Mouse (Mus musculus) hindbrain, embryonic 11.5 days (tissue): ENCODE measurements around the gene Fgfr2. TPM values are rescaled to one million over a fixed set of nuclear protein-coding genes. Genes with fewer than 3 reads are reported as not detected.

Experiments used
- ATAC-seq: fragments of 200-750 bp; cut with Nextera tagmentation; 2 replicates; pipeline ENCODE4 v1.8.0; 2017; ENCODE audit warnings: mild to moderate bottlenecking, moderate TSS enrichment, moderate library complexity; ENCODE audit not compliant: low FRiP score
- DNase-seq: peaks from one replicate; pipeline ENCODE4 v3.0.0-alpha.2; 2015; ENCODE audit warnings: low spot score
- H3K27ac ChIP-seq: fragments of 300-500 bp; sonication (generic); 2 replicates; pipeline ENCODE4 v1.5.1; 2014; ENCODE audit warnings: mild to moderate bottlenecking, low read depth, low read length
- H3K27me3 ChIP-seq: fragments of 300-500 bp; sonication (generic); 2 replicates; pipeline ENCODE4 v1.6.1; 2014; ENCODE audit warnings: mild to moderate bottlenecking, low read length, moderate library complexity, mixed read lengths; ENCODE audit not compliant: control insufficient read depth, insufficient read depth
- H3K36me3 ChIP-seq: fragments of 300-500 bp; sonication (generic); 2 replicates; pipeline ENCODE4 v1.6.1; 2014; ENCODE audit warnings: mild to moderate bottlenecking, low read length, moderate library complexity, mixed read lengths; ENCODE audit not compliant: control insufficient read depth, insufficient read depth
- H3K4me1 ChIP-seq: fragments of 300-500 bp; sonication (generic); replicated peaks from 2 replicates; pipeline ENCODE4 v1.6.1; 2014; ENCODE audit warnings: low read length, mixed read lengths; ENCODE audit not compliant: control insufficient read depth, insufficient read depth
- H3K4me2 ChIP-seq: fragments of 300-500 bp; sonication (generic); replicated peaks from 2 replicates; pipeline ENCODE4 v1.6.1; 2014; ENCODE audit warnings: mild to moderate bottlenecking, low read depth, low read length
- H3K4me3 ChIP-seq: fragments of 300-500 bp; sonication (generic); 2 replicates; pipeline ENCODE4 v1.5.1; 2014; ENCODE audit warnings: low read depth, low read length
- H3K9ac ChIP-seq: fragments of 300-500 bp; sonication (generic); 2 replicates; pipeline ENCODE4 v1.6.1; 2014; ENCODE audit warnings: low read depth, low read length
- H3K9me3 ChIP-seq: fragments of 300-500 bp; sonication (generic); 2 replicates; pipeline ENCODE4 v1.6.1; 2016; ENCODE audit warnings: low read length; ENCODE audit not compliant: control insufficient read depth
- WGBS: fragments of 180-500 bp; shearing (Covaris S2); extraction: QIAGEN DNeasy Blood & Tissue Kit; methylation state at CpG from one replicate; pipeline ENCODE4 v1.1.7; 2014; 5-methylcytosine and 5-hydroxymethylcytosine counted together
- polyA plus RNA-seq: library from polyadenylated mRNA; unstranded; fragments of >200 nt; fragmentation: Nextera tagmentation; extraction: Ambion mirVana; gene quantifications from 2 replicates; pipeline ENCODE4 v1.2.1, GENCODE M21; 2014

Gene Fgfr2
- polyA plus RNA-seq, 1 experiment from 2014 or later: 71.3 TPM

GRCm38 (mm10) chr7:132726106-132726861 is 396.9 kb downstream of the Fgfr2 start:
- 81% methylated on average over 13 of the region's 13 CpGs for WGBS
- Histone ChIP-seq H3K36me3 (no peaks in the 10 kb centered on the region), H3K4me1 (peaks cover 2% of the 10 kb centered on the region; the same call in 1 of the 2 replicates)

GRCm38 (mm10) chr7:132724501-132725062 is 398.6 kb downstream of the Fgfr2 start:
- Histone ChIP-seq H3K9me3 (no peaks in the 10 kb centered on the region), H3K36me3 (no peaks in the 10 kb centered on the region), H3K27ac (no peak overlapping the region), H3K9ac (no peak overlapping the region), H3K4me1 (no peaks in the 10 kb centered on the region; the same call in 1 of the 2 replicates), H3K4me2 (no peak overlapping the region), H3K4me3 (no peak overlapping the region), H3K27me3 (no peaks in the 10 kb centered on the region)
- WGBS: 94% methylated on average over 5 of the region's 5 CpGs
- DNase-seq: no peak
- ATAC-seq: no peak

More at GRCm38 (mm10) chr7:132726106-132726861, 396.9 kb downstream of the Fgfr2 start:
- Histone ChIP-seq H3K9ac (no peak overlapping the region), H3K4me2 (no peak overlapping the region), H3K27me3 (no peaks in the 10 kb centered on the region), H3K9me3 (no peaks in the 10 kb centered on the region), H3K27ac (no peak overlapping the region; the same call in 1 of the 2 replicates), H3K4me3 (no peak overlapping the region)
- DNase-seq (no peak), ATAC-seq (no peak)

GRCm38 (mm10) chr7:132723906-132724305 is 399.2 kb downstream of the Fgfr2 start:
- Histone ChIP-seq H3K27ac (no peak overlapping the region), H3K9me3 (no peaks in the 10 kb centered on the region), H3K4me3 (no peak overlapping the region), H3K4me2 (no peak overlapping the region), H3K4me1 (no peaks in the 10 kb centered on the region; the same call in 1 of the 2 replicates), H3K9ac (no peak overlapping the region), H3K27me3 (no peaks in the 10 kb centered on the region), H3K36me3 (no peaks in the 10 kb centered on the region)
- ATAC-seq (no peak), DNase-seq (no peak)
- whole genome bisulfite sequencing: 90% methylated on average over 11 of the region's 11 CpGs

GRCm38 (mm10) chr7:132722401-132723370 is 400.5 kb downstream of the Fgfr2 start:
- no peak for ATAC-seq
- no peak overlapping the region for H3K4me2 ChIP-seq
- WGBS: 86% methylated on average over 12 of the region's 12 CpGs
- no peaks in the 10 kb centered on the region; the same call in 1 of the 2 replicates for H3K4me1 ChIP-seq
- H3K27ac ChIP-seq: no peak overlapping the region
- H3K9me3 ChIP-seq: no peaks in the 10 kb centered on the region
- H3K4me3 ChIP-seq: no peak overlapping the region
- no peak for DNase-seq
- no peak overlapping the region for H3K9ac ChIP-seq
- no peaks in the 10 kb centered on the region for H3K27me3 ChIP-seq
- H3K36me3 ChIP-seq: no peaks in the 10 kb centered on the region

GRCm38 (mm10) chr7:132720562-132720961 is 402.6 kb downstream of the Fgfr2 start:
- no peak for ATAC-seq
- H3K27ac ChIP-seq: no peak overlapping the region

DNA sequence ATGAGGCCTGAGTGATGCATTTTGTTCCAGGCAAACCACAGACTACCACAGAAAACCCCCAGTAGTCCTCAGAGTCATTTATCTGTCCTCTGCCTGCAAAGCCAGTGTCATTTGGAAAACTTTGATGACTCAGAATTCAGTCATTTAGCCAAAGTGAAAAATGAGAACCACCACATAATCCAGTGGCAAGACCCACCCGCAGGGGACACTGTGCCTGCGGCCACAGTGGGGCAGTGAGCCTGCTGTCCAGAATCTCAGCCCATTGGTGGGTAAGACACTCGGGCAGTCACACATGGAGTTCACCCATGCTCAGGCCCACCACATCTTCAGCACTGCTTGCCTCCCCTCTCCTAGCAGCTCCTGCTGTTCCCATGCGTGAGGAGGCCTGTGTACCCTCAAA is 403.6 kb downstream of the Fgfr2 start:
- Histone ChIP-seq H3K4me3 (no peak overlapping the region), H3K9me3 (no peaks in the 10 kb centered on the region), H3K36me3 (no peaks in the 10 kb centered on the region), H3K4me1 (no peaks in the 10 kb centered on the region; the same call in 1 of the 2 replicates), H3K4me2 (no peak overlapping the region), H3K9ac (no peak overlapping the region), H3K27me3 (no peaks in the 10 kb centered on the region), H3K27ac (no peak overlapping the region)
- ATAC-seq (no peak), DNase-seq (no peak)
- WGBS: 85% methylated on average over 4 of the region's 4 CpGs

More at GRCm38 (mm10) chr7:132720562-132720961, 402.6 kb downstream of the Fgfr2 start:
- WGBS: 84% methylated on average over 8 of the region's 8 CpGs
- Histone ChIP-seq H3K4me3 (no peak overlapping the region), H3K9ac (no peak overlapping the region), H3K36me3 (no peaks in the 10 kb centered on the region), H3K27me3 (no peaks in the 10 kb centered on the region), H3K4me2 (no peak overlapping the region), H3K4me1 (no peaks in the 10 kb centered on the region), H3K9me3 (no peaks in the 10 kb centered on the region)
- no peak for DNase-seq

GRCm38 (mm10) chr7:132715259-132715658 is 407.9 kb downstream of the Fgfr2 start:
- no peak overlapping the region for H3K4me3 ChIP-seq
- no peak overlapping the region for H3K9ac ChIP-seq
- ATAC-seq (no peak), DNase-seq (no peak)
- H3K9me3 ChIP-seq: no peaks in the 10 kb centered on the region
- WGBS: 89% methylated on average over 4 of the region's 4 CpGs
- no peaks in the 10 kb centered on the region; the same call in 1 of the 2 replicates for H3K4me1 ChIP-seq
- no peak overlapping the region for H3K27ac ChIP-seq
- H3K27me3 ChIP-seq: no peaks in the 10 kb centered on the region
- no peak overlapping the region for H3K4me2 ChIP-seq
- no peaks in the 10 kb centered on the region for H3K36me3 ChIP-seq

DNA sequence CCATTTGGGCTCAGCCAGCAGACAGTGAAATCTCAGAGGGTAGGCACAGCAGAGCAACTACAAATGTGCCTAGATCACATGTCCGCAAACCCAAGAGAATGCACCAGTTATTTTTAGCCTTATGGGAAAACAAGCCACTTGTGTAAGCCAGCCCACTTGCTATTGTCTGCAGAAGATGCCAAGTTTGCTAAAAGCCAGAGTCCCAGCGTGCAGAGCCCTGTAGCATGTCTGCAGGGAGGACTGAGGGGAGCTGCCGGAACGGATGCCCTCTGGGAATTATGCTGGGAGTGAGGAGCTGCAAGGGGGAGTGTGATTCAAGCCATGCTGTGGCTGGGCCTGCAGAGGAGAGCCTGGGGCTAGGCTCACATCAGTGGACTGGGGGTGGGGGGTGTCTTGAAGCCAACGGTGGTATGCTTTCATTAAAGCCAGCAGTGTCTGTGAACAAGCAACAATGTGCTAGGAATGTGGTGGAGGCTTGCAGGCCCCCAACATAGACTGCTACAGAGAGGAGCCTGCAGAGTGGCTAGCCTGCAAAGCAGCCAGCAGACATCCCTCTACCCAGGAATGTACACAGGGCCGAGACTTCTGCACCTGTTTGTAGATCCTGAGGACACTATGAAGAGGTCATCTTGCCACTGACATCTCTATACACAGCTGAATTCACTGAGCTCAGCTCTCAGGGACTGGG is 408.8 kb downstream of the Fgfr2 start:
- Histone ChIP-seq H3K36me3 (no peaks in the 10 kb centered on the region), H3K4me1 (no peaks in the 10 kb centered on the region; the same call in 1 of the 2 replicates), H3K9ac (no peak overlapping the region), H3K4me2 (no peak overlapping the region), H3K4me3 (no peak overlapping the region), H3K9me3 (no peaks in the 10 kb centered on the region), H3K27me3 (no peaks in the 10 kb centered on the region), H3K27ac (no peak overlapping the region)
- no peak for ATAC-seq
- no peak for DNase-seq
- WGBS: 52% methylated on average over 6 of the region's 6 CpGs
